Mouse (Mus musculus) MN1 (cell line): ENCODE data around the gene Sprr2f.

Source experiments
- DNase-seq: peaks from one replicate; pipeline ENCODE4 v3.0.0-alpha.2; 2016; ENCODE audit warnings: low spot score

The Sprr2f gene

GRCm38 (mm10) chr3:92364887-92365286, at the start of gene Sprr2f:
TSS of gene Sprr2f (plus strand) at chr3:92365187.
- DNase-seq = no peak

GRCm38 (mm10) chr3:92316320-92316719, 48.7 kb upstream of the Sprr2f start, which contains the start of gene Sprr2b:
TSS of gene Sprr2b (plus strand) at chr3:92316620.
- DNase-seq = no peak

DNA sequence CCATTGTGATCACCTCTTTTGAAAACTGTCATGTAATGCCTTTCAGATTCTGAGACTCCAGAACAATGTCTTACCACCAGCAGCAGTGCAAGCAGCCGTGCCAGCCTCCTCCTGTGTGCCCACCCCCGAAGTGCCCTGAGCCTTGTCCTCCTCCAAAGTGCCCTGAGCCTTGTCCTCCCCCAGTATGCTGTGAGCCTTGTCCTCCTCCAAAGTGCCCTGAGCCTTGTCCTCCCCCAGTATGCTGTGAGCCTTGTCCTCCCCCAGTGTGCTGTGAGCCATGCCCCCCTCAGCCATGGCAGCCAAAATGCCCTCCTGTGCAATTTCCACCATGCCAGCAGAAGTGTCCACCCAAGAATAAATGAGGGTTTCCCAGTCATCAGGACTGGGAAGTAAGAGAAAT, 47.6 kb upstream of the Sprr2f start:
- no peak for DNase-seq

DNA sequence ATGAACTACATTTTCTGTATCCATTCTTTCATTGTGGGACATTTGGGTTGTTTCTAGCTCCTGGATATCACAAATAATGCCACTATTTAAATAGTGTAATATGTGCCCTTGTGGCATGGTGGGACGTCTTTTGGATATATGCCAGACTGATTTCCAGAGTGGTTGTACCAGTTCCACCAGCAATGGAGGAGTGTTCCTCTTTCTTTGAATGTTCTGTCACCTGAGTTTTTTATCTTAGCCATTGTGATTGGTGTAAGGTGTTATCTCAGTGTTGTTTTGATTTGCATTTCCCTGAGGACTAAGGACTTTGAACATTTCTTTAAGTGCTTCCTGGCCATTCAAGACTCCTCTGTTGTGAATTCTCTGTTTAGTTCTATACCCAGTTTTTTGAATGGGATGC, 28.7 kb upstream of the Sprr2f start:
- DNase-seq = no peak

DNA sequence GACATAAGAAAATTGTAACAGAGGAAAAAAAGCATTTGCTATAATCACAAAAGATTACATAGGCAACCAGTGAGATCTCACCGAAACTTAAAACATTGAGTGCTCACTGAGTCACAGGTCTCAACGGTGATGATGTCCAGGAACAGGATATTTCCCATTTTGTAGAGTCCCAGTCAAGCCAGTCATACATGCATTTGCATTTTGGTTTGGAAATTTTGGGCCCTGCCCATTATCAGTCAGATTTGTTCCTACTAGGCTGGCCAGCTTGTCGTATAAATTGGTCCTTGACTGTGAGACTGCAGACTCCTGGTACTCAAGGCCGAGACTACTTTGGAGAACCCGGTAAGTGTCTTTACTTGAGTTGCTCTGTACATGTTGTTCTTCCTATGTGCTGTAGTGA, 26.1 kb upstream of the Sprr2f start, which contains the start of gene Sprr2d:
Sprr2d (plus strand) TSS at position 301 of the 400 bp plus-strand sequence.
- no peak for DNase-seq

GRCm38 (mm10) chr3:92351843-92352242, 13.1 kb upstream of the Sprr2f start, which contains the start of gene Sprr2e:
TSS of gene Sprr2e (plus strand) at chr3:92352143.
- no peak for DNase-seq

DNA sequence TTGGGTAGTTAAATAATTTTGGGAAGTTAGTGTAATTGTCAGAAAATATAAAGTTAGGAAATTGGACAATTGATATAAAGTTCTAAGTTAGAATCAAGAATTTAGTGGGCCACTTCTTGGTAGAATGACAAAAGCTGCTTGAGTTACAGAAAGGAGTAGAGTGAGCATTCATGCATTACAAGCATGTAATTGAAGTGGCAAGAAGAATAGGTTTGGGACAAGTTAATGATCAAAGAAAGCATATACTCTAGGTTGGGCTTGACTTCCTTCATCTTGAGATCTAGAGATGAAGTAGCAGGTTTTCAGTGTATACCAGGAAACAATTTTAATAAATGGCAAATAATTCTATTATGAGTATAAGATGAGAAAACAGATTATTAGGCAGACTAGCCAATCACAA, 3.4 kb upstream of the Sprr2f start:
- DNase-seq = no peak

- DNase-seq = no peak
These were observed 8.6 kb downstream of the Sprr2f start for GRCm38 (mm10) chr3:92373613-92374012.

DNA sequence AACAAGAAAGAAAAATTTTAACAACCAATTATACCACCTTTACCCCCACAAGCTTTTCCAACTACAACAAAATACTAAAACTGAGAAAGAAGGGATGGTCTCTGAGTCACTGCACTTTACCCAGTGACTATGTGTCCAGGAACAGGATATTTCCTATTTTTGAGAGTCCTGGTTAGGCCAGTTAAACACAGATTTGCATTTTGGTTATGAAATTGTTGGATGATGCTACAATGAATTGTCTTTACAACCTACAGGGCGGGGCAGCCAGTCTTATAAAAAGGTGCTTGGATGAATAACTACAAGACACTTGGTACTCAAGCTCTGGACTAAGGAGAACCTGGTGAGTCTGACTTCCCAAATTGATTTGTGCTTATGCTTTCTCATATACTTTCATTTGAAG, 20.4 kb downstream of the Sprr2f start, which contains the start of gene Sprr2h:
Sprr2h (plus strand) TSS at position 301 of the 400 bp plus-strand sequence.
- DNase-seq = no peak

DNA sequence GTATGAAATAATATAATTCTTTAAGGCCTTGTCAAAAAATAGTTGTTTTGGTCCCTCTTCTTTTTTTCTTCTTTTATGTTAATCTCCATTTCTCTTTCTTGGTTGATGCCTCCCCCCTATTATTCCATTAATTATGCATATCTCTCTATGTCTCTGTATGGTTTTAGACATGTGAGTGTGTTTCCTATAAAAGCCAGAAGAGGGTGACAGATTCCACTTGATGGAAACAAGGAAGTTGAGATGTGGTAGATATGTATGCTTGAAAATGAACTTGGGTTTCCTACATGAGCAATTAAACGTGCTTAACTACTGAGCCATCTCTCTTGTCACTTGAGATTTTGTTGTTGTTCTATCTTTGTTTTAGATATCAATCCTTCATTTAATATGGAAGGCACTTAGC, 29.3 kb downstream of the Sprr2f start:
- DNase-seq = no peak

DNA sequence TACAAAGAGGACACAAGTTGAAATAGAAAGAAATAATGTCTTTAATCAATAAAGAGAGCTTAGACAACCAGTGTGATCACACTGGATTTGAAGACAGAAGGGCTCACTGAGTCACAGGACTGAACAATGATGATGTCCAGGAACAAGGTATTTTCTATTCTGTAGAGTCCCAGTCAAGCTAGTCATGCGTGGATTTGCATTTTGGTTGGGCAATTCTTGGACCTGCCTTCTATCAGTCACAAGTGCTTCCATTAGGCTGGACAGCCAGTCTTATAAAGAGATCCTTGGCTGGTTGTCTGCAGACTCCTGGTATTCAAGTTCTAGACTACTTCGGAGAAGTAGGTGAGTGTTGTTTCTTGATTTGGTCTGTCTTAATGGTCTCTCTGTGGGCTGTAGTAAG, 42.7 kb downstream of the Sprr2f start, which contains the start of gene Sprr2i:
Sprr2i (plus strand) TSS at position 301 of the 400 bp plus-strand sequence.
- DNase-seq = no peak
